Mouse (Mus musculus) 3T3-L1 (cell line): Measurements from ENCODE around the gene Sec11a.
"Not testable (repeated sequence)": the region's sequence is repeated elsewhere in the genome, so short reads cannot be mapped to it uniquely, and the experiment has no call there.

Experiments used
- DNase-seq: peaks from one replicate; pipeline ENCODE4 v3.0.0-alpha.2; 2015; ENCODE audit warnings: low read depth, low spot score

Gene Sec11a

GRCm38 (mm10) chr7:80956891-80957290, 9.3 kb upstream of the Sec11a start:
- no peak for DNase-seq

- DNase-seq, result no peak
Observed at GRCm38 (mm10) chr7:80954251-80954650, 6.7 kb upstream of the Sec11a start.

- no peak for DNase-seq
Observed at GRCm38 (mm10) chr7:80952140-80952539, 4.6 kb upstream of the Sec11a start.

GRCm38 (mm10) chr7:80951461-80951860, 3.9 kb upstream of the Sec11a start:
- no peak for DNase-seq

GRCm38 (mm10) chr7:80939808-80940207, 7.8 kb downstream of the Sec11a start:
- DNase-seq, result no peak

GRCm38 (mm10) chr7:80937304-80937666, 10.3 kb downstream of the Sec11a start:
- not testable (repeated sequence) for DNase-seq

GRCm38 (mm10) chr7:80936617-80937303, 10.8 kb downstream of the Sec11a start:
- not testable (repeated sequence) for DNase-seq

GRCm38 (mm10) chr7:80935834-80936233, 11.7 kb downstream of the Sec11a start:
- no peak for DNase-seq

GRCm38 (mm10) chr7:80932777-80933176, 14.8 kb downstream of the Sec11a start:
- DNase-seq, result no peak

GRCm38 (mm10) chr7:80931618-80932207, 15.9 kb downstream of the Sec11a start:
- DNase-seq, result no peak

GRCm38 (mm10) chr7:80923165-80923564, 24.4 kb downstream of the Sec11a start:
- no peak for DNase-seq

GRCm38 (mm10) chr7:80919647-80920008, 28.0 kb downstream of the Sec11a start:
- no peak for DNase-seq

- no peak for DNase-seq
Observed at GRCm38 (mm10) chr7:80918982-80919646, 28.5 kb downstream of the Sec11a start.

GRCm38 (mm10) chr7:80917916-80918465, 29.6 kb downstream of the Sec11a start:
- DNase-seq, result no peak

GRCm38 (mm10) chr7:80912496-80912895, 35.1 kb downstream of the Sec11a start:
- no peak for DNase-seq

GRCm38 (mm10) chr7:80911053-80911452, 36.5 kb downstream of the Sec11a start:
- DNase-seq, result no peak

- no peak for DNase-seq
Observed at GRCm38 (mm10) chr7:80904921-80905515, 42.6 kb downstream of the Sec11a start, which contains the start of gene Nmb. Gene Nmb (minus strand): TSS chr7:80905076.

- DNase-seq, result no peak
Observed at GRCm38 (mm10) chr7:80903625-80904422, 43.8 kb downstream of the Sec11a start.

GRCm38 (mm10) chr7:80901541-80902274, 45.9 kb downstream of the Sec11a start:
- DNase-seq, result no peak

GRCm38 (mm10) chr7:80900944-80901501, 46.6 kb downstream of the Sec11a start, which contains the start of gene Wdr73:
Gene Wdr73 (minus strand): TSS chr7:80901269.
- peak; percentile 89 for DNase-seq
